Mouse (Mus musculus): ENCODE measurements around the gene Dbx1.

GRCm38 (mm10) chr7:49640709-49641305, 4.2 kb upstream of the Dbx1 start:
- TF ChIP-seq CTCF (IDR thresholded peaks at IDR 0.05; ENCODE audit: insufficient read depth, low read depth, low read length) (no peak), POLR2A (IDR thresholded peaks at IDR 0.05; ENCODE audit: insufficient read depth, low read depth, low read length) (no peak)

Measured in olfactory bulb, adult 2 months (tissue).